ENCODE assay signal across 26 mouse cellular contexts in genomic region chr2:147086441-147086840, GRCm38 (mm10). TPM values are rescaled to one million over a fixed set of nuclear protein-coding genes. Genes with fewer than 3 reads are reported as not detected.
"Had no signal": no experiment of that assay in that cellular context is flagged by ENCODE, and none has a peak within 500 bp of the region (broad histone marks: within the 10 kb centered on the region; RNA-seq: fewer than 3 reads in every experiment).

No protein-coding gene starts in this region.

- H3K27ac ChIP-seq: liver, embryonic 12.5 days; liver, embryonic 14.5 days; midbrain, embryonic 12.5 days; neural tube, embryonic 13.5 days; neural tube, embryonic 15.5 days had no signal

- H3K9ac ChIP-seq: liver, embryonic 12.5 days; liver, embryonic 14.5 days; lung, embryonic 14.5 days; midbrain, embryonic 12.5 days; neural tube, embryonic 13.5 days; neural tube, embryonic 15.5 days had no signal

- H3K36me3 ChIP-seq: liver, embryonic 12.5 days; midbrain, embryonic 12.5 days; neural tube, embryonic 13.5 days; neural tube, embryonic 15.5 days had no signal

- ATAC-seq: liver, embryonic 12.5 days had no signal

- H3K4me3 ChIP-seq: liver, embryonic 12.5 days; midbrain, embryonic 12.5 days; myocyte; neural tube, embryonic 13.5 days; neural tube, embryonic 15.5 days had no signal

- H3K4me2 ChIP-seq: liver, embryonic 12.5 days; lung, embryonic 14.5 days; midbrain, embryonic 12.5 days; neural tube, embryonic 13.5 days; neural tube, embryonic 15.5 days had no signal

- DNase-seq: lung, adult 18-20 months; lung, embryonic 14.5 days; lung, postnatal 10 days; lung, postnatal 4 days; right cerebral cortex, adult 18-20 months; right cerebral cortex, postnatal 25 days; right cerebral cortex, postnatal 4 days; spleen, adult 18-20 months; thymus, adult 18-20 months; thymus, postnatal 25 days; thymus, postnatal 4 days had no signal

- H3K9me3 ChIP-seq: liver, embryonic 12.5 days; midbrain, embryonic 12.5 days; neural tube, embryonic 13.5 days; neural tube, embryonic 15.5 days had no signal

RNA-seq across cellular contexts. Expression of gene Nkx2-4, which starts 1.2 kb away (rescaled TPM):
- total RNA-seq: megakaryocyte, adult 5-6 weeks; megakaryocyte-erythroid progenitor cell, adult 5-6 weeks had no signal
- polyA plus RNA-seq: liver, embryonic 12.5 days; liver, embryonic 14.5 days; liver, embryonic 16.5 days; lung, embryonic 14.5 days; lung, embryonic 16.5 days; myocyte; neural tube, embryonic 11.5 days; neural tube, embryonic 13.5 days; neural tube, embryonic 15.5 days; small intestine, adult 2 months; stomach, embryonic 14.5 days; stomach, embryonic 16.5 days; urinary bladder, adult 2 months had no signal
